Mouse (Mus musculus): ENCODE measurements at regions not wholly inside any gene's neighbourhood (a gene's known extent, or its start where the extent isn't known, plus 50 kb on each side); places are given as distances from the start of the nearest gene placed in this dataset.

- in situ Hi-C loops (cut with MboI; ENCODE audit: unreplicated experiment in 2 of 2), result no loop called here
Observed at GRCm38 (mm10) chr2:116942321-116942791, 63.9 kb downstream of the Tmco5 start.

GRCm38 (mm10) chr2:116948538-116948937 is 70.0 kb downstream of the Tmco5 start:
- in situ Hi-C loops (cut with MboI; ENCODE audit: unreplicated experiment in 2 of 2), result no loop called here

GRCm38 (mm10) chr2:116949741-116950140 is 71.2 kb downstream of the Tmco5 start:
- in situ Hi-C loops (cut with MboI; ENCODE audit: unreplicated experiment in 2 of 2), result no loop called here

- in situ Hi-C loops (cut with MboI; ENCODE audit: unreplicated experiment in 2 of 2), result no loop called here
Observed at GRCm38 (mm10) chr2:116950154-116950553, 71.7 kb downstream of the Tmco5 start.

- in situ Hi-C loops (cut with MboI; ENCODE audit: unreplicated experiment in 2 of 2), result no loop called here
Observed at GRCm38 (mm10) chr2:116951481-116951880, 73.0 kb downstream of the Tmco5 start.

DNA sequence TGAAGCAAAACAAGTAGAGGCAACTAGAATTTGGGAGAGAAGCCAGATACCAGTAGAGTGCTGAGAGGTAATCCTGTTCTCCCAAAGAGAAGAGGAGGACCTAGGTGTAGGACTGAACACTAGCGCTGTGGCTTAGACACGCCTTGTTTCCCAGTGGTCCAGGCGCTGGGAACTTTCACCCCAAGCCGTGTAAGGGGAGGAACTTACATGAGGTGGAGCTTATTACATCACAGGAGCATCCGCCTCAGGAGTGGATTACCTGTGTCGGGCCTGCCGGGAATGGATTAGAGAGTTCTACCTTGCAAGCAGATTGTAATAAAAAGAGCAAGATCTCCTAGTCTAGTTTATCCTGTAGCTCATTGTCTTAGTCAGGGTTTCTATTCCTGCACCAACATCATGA is 75.8 kb downstream of the Tmco5 start:
- in situ Hi-C loops (cut with MboI; ENCODE audit: unreplicated experiment in 2 of 2), result no loop called here

DNA sequence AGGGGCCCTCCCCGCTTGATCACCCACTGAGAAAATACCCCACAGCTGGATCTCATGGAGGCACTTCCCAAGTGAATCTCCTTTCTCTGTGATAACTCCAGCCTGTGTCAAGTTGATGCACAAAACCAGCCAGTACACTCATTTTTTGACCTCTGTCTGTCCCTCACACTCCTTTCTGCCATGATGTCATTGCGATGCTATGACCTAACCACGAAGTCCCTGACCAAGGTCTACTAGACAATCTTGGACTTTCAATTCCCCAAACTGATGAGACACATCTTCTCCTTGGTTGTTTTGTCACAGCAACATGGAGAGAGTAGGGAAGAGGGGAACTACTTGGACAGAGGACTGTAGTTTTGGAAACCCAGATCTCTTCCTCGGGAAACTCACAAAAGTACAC is 76.4 kb downstream of the Tmco5 start:
- in situ Hi-C loops (cut with MboI; ENCODE audit: unreplicated experiment in 2 of 2), result no loop called here

DNA sequence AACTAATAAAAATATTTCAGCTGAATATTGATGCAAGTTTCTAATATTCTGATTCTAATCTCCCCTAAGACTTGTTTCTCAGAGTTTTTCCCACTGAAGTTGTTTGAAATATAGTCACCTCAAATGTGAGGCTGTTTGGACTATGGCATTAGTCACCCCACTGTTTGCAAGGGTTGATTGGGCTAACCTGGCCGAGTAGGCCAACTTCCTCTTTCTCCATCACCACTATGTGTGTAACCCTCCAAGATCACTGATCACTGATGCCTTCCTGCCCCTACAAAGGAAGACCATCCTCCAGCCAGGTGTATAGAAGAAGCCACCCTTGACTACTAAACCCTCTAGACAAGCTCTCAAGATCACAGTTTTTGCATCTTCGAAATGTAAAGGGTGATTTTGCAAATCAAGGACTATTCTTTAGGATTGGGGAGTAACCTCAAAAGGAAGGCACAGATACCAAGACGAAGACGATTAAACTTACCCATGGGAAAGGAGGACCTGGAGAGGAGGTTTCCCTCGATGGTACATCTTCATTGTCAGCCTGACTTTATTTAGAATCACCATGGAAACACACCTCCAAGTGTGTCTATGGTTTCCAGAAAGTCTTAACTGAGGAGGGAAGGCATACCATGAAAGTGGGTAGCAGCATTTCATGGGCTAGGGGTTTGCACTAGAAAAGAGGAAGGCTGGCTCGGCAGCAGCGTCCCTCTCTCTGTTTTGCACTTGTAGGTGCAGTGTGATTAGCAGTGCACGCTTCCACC is 84.8 kb downstream of the Tmco5 start:
- in situ Hi-C loops (cut with MboI; ENCODE audit: unreplicated experiment in 2 of 2), result no loop called here

- in situ Hi-C loops (cut with MboI; ENCODE audit: unreplicated experiment in 2 of 2), result loop anchor here in 1 of 2 experiments (5.0 kb wide), 1 partner anchor 64 kb away; no protein-coding TSS in a partner anchor
Observed at GRCm38 (mm10) chr2:116966266-116966665, 87.8 kb downstream of the Tmco5 start.

- in situ Hi-C loops (cut with MboI; ENCODE audit: unreplicated experiment in 2 of 2), result loop anchor here (5.0 kb wide), 3 partner anchors 70 to 205 kb away; no protein-coding TSS in a partner anchor
Observed at GRCm38 (mm10) chr2:116971666-116972613, 93.4 kb downstream of the Tmco5 start.

- in situ Hi-C loops (cut with MboI; ENCODE audit: unreplicated experiment in 2 of 2), result loop anchor here (5.0 kb wide), 3 partner anchors 70 to 205 kb away; no protein-coding TSS in a partner anchor
Observed at GRCm38 (mm10) chr2:116972614-116972985, 94.1 kb downstream of the Tmco5 start.

DNA sequence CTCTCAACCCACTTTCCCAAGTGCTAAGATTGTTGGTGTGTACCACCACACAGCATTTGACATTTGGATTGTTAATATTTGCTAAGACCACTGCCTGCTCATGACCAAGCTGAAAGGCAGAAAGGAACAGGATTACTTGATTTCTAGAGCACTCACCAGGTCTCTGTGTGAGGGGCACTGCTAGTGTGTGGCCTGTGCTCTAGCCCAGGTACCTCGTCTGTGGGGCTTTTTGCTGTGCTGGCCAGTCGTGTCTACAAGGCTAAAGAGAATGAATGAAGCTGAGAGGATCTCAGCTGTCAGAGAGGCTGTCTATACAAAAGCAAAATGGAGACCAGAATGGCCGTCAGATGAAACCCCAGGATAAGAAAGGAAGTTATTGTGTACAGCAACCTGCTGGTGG is 95.0 kb downstream of the Tmco5 start:
- in situ Hi-C loops (cut with MboI; ENCODE audit: unreplicated experiment in 2 of 2), result loop anchor here (5.0 kb wide), 3 partner anchors 71 to 204 kb away; no protein-coding TSS in a partner anchor

- in situ Hi-C loops (cut with MboI; ENCODE audit: unreplicated experiment in 2 of 2), result loop anchor here (5.0 kb wide), 3 partner anchors 72 to 203 kb away; no protein-coding TSS in a partner anchor
Observed at GRCm38 (mm10) chr2:116974152-116974551, 95.7 kb downstream of the Tmco5 start.

DNA sequence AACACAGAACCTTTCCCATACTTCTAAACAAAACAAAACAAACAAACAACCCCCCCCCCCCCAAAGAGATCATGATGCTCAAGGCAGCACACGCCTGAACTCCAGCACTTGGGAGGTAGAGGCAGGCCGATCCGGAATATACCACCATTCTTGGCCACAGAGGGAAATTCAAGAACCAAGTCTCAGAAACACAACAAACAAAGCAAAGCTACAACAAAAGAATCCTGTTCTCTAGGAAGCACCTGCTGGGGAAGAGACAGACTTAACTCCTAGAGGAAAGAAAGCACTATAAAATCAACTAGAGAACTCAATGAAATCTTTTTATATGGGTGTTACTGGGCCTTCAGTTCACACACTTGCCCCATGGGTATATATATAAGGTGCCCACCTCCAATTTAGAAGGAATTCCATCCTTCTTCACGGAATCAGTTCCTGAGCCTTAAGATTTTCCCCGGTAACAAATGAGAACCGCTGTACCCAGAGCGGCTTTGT is 96.1 kb downstream of the Tmco5 start:
- in situ Hi-C loops (cut with MboI; ENCODE audit: unreplicated experiment in 2 of 2), result loop anchor here (5.0 kb wide), 3 partner anchors 72 to 203 kb away; no protein-coding TSS in a partner anchor

DNA sequence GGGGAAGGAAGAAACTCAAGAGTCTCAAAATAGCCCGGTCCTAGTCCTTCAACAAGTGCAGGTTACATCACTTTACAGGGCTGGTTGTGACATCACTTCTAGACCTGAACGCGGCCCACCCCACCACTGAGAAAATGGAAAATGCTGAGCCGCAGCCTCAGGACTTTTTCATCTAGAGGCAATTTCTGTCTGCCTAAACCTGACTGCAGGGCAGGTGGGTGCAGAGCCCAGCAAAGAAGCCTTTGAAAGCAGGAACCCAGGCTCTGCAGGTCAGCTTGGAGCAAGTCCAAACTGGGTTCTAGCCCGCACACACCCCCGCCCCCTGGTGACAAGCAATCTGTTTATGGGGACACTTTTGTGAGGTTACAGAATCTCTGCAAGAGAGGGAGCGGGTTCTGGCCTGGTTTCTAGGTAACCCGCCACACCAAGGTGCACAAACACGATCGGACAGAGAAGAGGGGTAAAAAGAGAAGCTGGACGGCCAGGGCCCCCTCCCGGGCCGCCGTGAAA is 96.7 kb downstream of the Tmco5 start:
- in situ Hi-C loops (cut with MboI; ENCODE audit: unreplicated experiment in 2 of 2), result no loop called here

DNA sequence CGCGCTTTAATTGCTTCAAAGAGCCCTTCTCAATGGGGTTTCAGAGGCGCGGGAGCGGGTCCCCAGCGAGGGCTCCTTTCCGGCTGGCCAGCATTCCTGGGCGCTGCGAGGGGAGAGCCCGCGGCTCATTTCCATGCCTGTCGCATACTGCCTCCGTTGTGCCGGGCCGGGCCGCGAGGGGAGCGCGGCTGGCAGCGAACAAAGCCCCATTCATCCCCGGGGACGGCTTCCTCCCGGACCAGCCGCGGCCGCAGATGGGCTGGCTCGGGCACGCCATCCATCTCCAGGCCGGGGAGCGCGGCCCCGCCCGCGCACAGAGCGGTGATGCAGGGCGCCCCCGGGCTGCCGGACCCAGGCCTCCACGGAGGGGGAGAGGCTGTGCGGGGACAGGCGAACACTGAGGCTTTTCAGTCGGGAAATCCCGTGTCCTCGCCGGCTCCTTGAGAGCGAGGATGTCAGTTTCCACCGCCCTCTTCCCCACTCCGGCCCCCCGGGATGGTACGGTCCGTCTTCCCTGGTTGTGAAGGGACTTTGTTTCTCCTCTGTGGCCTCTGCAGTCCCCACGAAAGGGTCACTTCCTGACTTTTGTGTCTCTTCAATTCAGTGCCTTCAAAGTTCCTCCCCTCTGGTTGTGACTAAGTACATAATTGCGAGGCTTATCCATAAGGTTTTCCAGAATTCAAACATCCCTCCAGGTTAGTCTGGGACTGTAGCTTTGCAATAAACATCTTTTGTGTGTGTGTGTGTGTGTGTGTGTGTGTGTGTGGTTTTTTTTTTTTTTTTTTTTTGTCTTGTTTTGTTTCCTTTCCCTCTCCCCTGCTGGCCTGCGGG is 97.3 kb downstream of the Tmco5 start:
- in situ Hi-C loops (cut with MboI; ENCODE audit: unreplicated experiment in 2 of 2), result no loop called here

GRCm38 (mm10) chr2:116976432-116976750 is 97.9 kb downstream of the Tmco5 start:
- in situ Hi-C loops (cut with MboI; ENCODE audit: unreplicated experiment in 2 of 2), result no loop called here

- in situ Hi-C loops (cut with MboI; ENCODE audit: unreplicated experiment in 2 of 2), result no loop called here
Observed at GRCm38 (mm10) chr2:116976951-116977503, 98.5 kb downstream of the Tmco5 start.

DNA sequence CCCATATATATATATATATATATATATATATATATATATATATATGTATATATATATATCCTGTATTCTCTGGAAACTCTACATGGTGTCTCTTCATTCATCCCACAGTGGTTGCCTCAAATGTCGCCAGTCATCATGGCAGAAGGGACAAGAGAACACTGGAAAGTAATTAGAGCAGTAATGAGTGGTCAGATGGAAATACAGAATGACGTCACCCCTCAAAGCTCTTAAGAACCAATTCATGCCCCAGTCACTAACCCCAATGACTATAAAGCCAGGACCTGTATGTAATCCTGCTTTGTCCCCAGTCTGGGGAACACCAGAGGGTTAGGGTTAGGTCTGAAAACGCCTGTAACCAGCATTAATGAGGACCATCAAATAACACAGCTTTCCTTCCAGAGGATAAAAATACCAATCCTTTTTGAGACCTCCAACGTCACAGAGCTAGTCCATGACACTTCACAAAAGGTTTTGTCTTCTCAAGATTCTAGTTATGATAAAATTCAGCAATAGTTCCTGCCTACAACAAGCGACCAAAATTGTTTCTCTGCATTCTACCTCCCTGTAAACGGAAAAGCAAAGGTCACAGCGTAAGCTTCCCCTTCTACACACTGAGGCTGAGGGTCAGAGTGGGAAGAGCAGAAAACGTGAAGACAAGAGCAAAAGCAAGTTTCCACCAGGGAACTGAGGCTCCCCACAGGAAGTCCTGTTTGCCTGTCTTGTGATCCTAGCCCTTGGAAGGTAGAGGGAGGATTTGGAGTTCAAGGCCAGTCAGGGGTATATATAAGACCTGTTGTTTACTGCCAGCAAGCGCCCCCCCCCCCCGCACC is 99.5 kb downstream of the Tmco5 start:
- in situ Hi-C loops (cut with MboI; ENCODE audit: unreplicated experiment in 2 of 2), result no loop called here

Data from v-Abl transformed pro-B cells (cell line).